Comparison of ENCODE assay signal across 24 mouse cellular contexts in genomic region chr11:82116041-82116440, GRCm38 (mm10). TPM values are rescaled to one million over a fixed set of nuclear protein-coding genes. Genes with fewer than 3 reads are reported as not detected.
DNase-seq lines count a peak whose midpoint lies in the region; ATAC-seq and TF ChIP-seq lines count a peak whose summit lies in the region.
"Had no signal": no experiment of that assay in that cellular context is flagged by ENCODE, and none has a peak within 500 bp of the region (broad histone marks: within the 10 kb centered on the region; RNA-seq: fewer than 3 reads in every experiment).

No protein-coding gene starts in this region.

- no peaks in the 10 kb centered on the region for H3K4me1 ChIP-seq in liver, embryonic 11.5 days (replicated peaks; ENCODE audit: control insufficient read depth, insufficient read depth, low read length)
- H3K4me1 ChIP-seq: embryonic facial prominence, embryonic 10.5 days; embryonic facial prominence, embryonic 12.5 days; forebrain, embryonic 13.5 days; forebrain, embryonic 15.5 days had no signal

- TF ChIP-seq POLR2A in myocyte (IDR thresholded peaks at IDR 0.05; ENCODE audit: insufficient read length, low read depth), result no peak

- TF ChIP-seq CTCF in C2C12 (IDR thresholded peaks at IDR 0.05; ENCODE audit: control insufficient read depth, insufficient read depth, insufficient read length), result no peak

- no peaks in the 10 kb centered on the region for H3K79me2 ChIP-seq in C2C12 (ENCODE audit: control insufficient read depth, insufficient read depth)
- H3K79me2 ChIP-seq in myocyte (ENCODE audit: control insufficient read depth, insufficient read depth), result no peaks in the 10 kb centered on the region

- peak; percentile 90 for DNase-seq in 3T3-L1 (ENCODE audit: low read depth, low spot score)
- no peak for DNase-seq in testis, postnatal 10 days (ENCODE audit: low spot score)
- DNase-seq in liver, embryonic 11.5 days (ENCODE audit: low spot score), result no peak
- DNase-seq: adrenal gland, adult 8-10 months; adrenal gland, postnatal 14 days; adrenal gland, postnatal 36 days; B cell, adult 2 months; cerebellum, adult 11-12 months; cerebellum, adult 2 months; cerebellum, adult 9-10 months; cerebellum, postnatal 10 days; cerebellum, postnatal 25 days; forebrain, postnatal 0 days had no signal

- H3K27me3 ChIP-seq in C2C12 (ENCODE audit: control insufficient read depth, insufficient read depth, insufficient read length) (no peaks in the 10 kb centered on the region), myocyte (ENCODE audit: control insufficient read depth, insufficient read depth, insufficient read length) (no peaks in the 10 kb centered on the region)
- H3K27me3 ChIP-seq in liver, embryonic 11.5 days (replicated peaks; ENCODE audit: control insufficient read depth, insufficient read depth, low read length), result no peaks in the 10 kb centered on the region
- H3K27me3 ChIP-seq: embryonic facial prominence, embryonic 12.5 days; forebrain, embryonic 13.5 days; forebrain, embryonic 15.5 days had no signal

- H3K4me2 ChIP-seq in myocyte (ENCODE audit: low read depth), result peak overlapping the region; percentile 53
- no peak overlapping the region for H3K4me2 ChIP-seq in liver, embryonic 11.5 days
- H3K4me2 ChIP-seq: embryonic facial prominence, embryonic 12.5 days; forebrain, embryonic 13.5 days; forebrain, embryonic 15.5 days had no signal

- WGBS in liver, embryonic 11.5 days, result 70% methylated on average over 3 of the region's 3 CpGs

- H3K9ac ChIP-seq in liver, embryonic 11.5 days (ENCODE audit: low read depth, low read length), result no peak overlapping the region
- H3K9ac ChIP-seq: embryonic facial prominence, embryonic 12.5 days; forebrain, embryonic 13.5 days; forebrain, embryonic 15.5 days; forebrain, postnatal 0 days had no signal

- H3K4me3 ChIP-seq in C2C12 (ENCODE audit: insufficient read depth, poor library complexity, severe bottlenecking), result no peak overlapping the region
- H3K4me3 ChIP-seq in myocyte, result no peak overlapping the region
- H3K4me3 ChIP-seq in liver, embryonic 11.5 days (ENCODE audit: low read depth, low read length), result no peak overlapping the region
- H3K4me3 ChIP-seq: embryonic facial prominence, embryonic 10.5 days; embryonic facial prominence, embryonic 12.5 days; forebrain, embryonic 13.5 days; forebrain, embryonic 15.5 days had no signal

- H3K9me3 ChIP-seq in liver, embryonic 11.5 days (ENCODE audit: control insufficient read depth, low read length), result no peaks in the 10 kb centered on the region
- H3K9me3 ChIP-seq: embryonic facial prominence, embryonic 10.5 days; embryonic facial prominence, embryonic 12.5 days; forebrain, embryonic 13.5 days; forebrain, embryonic 15.5 days had no signal

- no peak overlapping the region for H3ac ChIP-seq in C2C12 (ENCODE audit: control insufficient read depth, insufficient read length, low read depth)
- no peak overlapping the region for H3ac ChIP-seq in myocyte (ENCODE audit: control insufficient read depth, insufficient read length)

- no peak overlapping the region for H3K27ac ChIP-seq in liver, embryonic 11.5 days (ENCODE audit: low read depth, low read length)
- H3K27ac ChIP-seq: embryonic facial prominence, embryonic 10.5 days; embryonic facial prominence, embryonic 12.5 days; forebrain, embryonic 13.5 days; forebrain, embryonic 15.5 days had no signal

- H3K36me3 ChIP-seq in C2C12 (ENCODE audit: control insufficient read depth, insufficient read depth) (no peaks in the 10 kb centered on the region), myocyte (ENCODE audit: control insufficient read depth, insufficient read depth) (no peaks in the 10 kb centered on the region)
- no peaks in the 10 kb centered on the region for H3K36me3 ChIP-seq in liver, embryonic 11.5 days (ENCODE audit: control insufficient read depth, insufficient read depth, low read length)
- H3K36me3 ChIP-seq: embryonic facial prominence, embryonic 10.5 days; embryonic facial prominence, embryonic 12.5 days; forebrain, embryonic 15.5 days had no signal

- ATAC-seq in liver, embryonic 11.5 days (replicated peaks; ENCODE audit: low FRiP score), result no peak
- ATAC-seq: activated CD4-positive, CD25-positive, alpha-beta regulatory T cell, adult 4 months; forebrain, embryonic 13.5 days; forebrain, embryonic 15.5 days; forebrain, postnatal 0 days; Patski had no signal

- H3K79me3 ChIP-seq in C2C12 (ENCODE audit: low read depth), result no peaks in the 10 kb centered on the region

TF ChIP-seq in C2C12, 6 proteins besides CTCF, POLR2A, EP300 and RAD21:
- TF ChIP-seq USF1 (IDR thresholded peaks at IDR 0.05; ENCODE audit: low read depth) (no peak), FOSL1 (IDR thresholded peaks at IDR 0.05; ENCODE audit: insufficient read depth, low read length, poor library complexity, severe bottlenecking) (no peak), MAX (IDR thresholded peaks at IDR 0.05) (peak; percentile 10)

TF ChIP-seq in myocyte, 11 proteins besides CTCF, POLR2A, EP300 and RAD21:
- TF ChIP-seq REST (IDR thresholded peaks at IDR 0.05; ENCODE audit: insufficient read depth, insufficient read length) (no peak), TCF3 (IDR thresholded peaks at IDR 0.05; ENCODE audit: insufficient read length, low read depth) (no peak), CEBPB (IDR thresholded peaks at IDR 0.05; ENCODE audit: insufficient read depth, poor library complexity, severe bottlenecking) (no peak), MYOD1 (IDR thresholded peaks at IDR 0.05; ENCODE audit: control insufficient read depth in 1 of 3, insufficient read length in 2 of 3, low read depth in 2 of 3) (no peak), MAX (IDR thresholded peaks at IDR 0.05; ENCODE audit: low read depth) (no peak), POLR2AphosphoS2 (IDR thresholded peaks at IDR 0.05; ENCODE audit: insufficient read length, low read depth) (no peak), MYOG (IDR thresholded peaks at IDR 0.05; ENCODE audit: control insufficient read depth in 1 of 3, insufficient read depth in 1 of 3, insufficient read length in 2 of 3, low read depth in 2 of 3) (no peak), TCF12 (IDR thresholded peaks at IDR 0.05; ENCODE audit: insufficient read depth, poor library complexity, severe bottlenecking) (no peak), SRF (IDR thresholded peaks at IDR 0.05; ENCODE audit: control insufficient read depth, insufficient read length, low read depth) (no peak), USF1 (IDR thresholded peaks at IDR 0.05; ENCODE audit: low read depth) (no peak), E2F4 (IDR thresholded peaks at IDR 0.05; ENCODE audit: insufficient read depth) (no peak)

RNA-seq across cellular contexts. Expression of gene Ccl8, which starts 1.1 kb away (rescaled TPM):
- 1.8 TPM for polyA plus RNA-seq in C2C12 (2012; fragmentation: generic; extraction: Trizol)
- polyA plus RNA-seq in myocyte (2012; fragmentation: generic; extraction: Trizol), result 1.3 TPM
- polyA plus RNA-seq in liver, embryonic 11.5 days (2014; fragmentation: Nextera tagmentation; extraction: Ambion mirVana), result not detected in 2 replicates
- polyA plus RNA-seq: cerebellum, adult 2 months; cortical plate, adult 2 months; embryonic facial prominence, embryonic 10.5 days; embryonic facial prominence, embryonic 12.5 days; embryonic facial prominence, embryonic 14.5 days; forebrain, embryonic 11.5 days; forebrain, embryonic 13.5 days; forebrain, embryonic 15.5 days; forebrain, postnatal 0 days had no signal

RNA-seq across cellular contexts. Expression of gene Ccl12, which starts 14.4 kb away (rescaled TPM):
- polyA plus RNA-seq in C2C12 (2012; fragmentation: generic; extraction: Trizol) (not detected), myocyte (2012; fragmentation: generic; extraction: Trizol) (not detected)
- polyA plus RNA-seq in liver, embryonic 11.5 days (2014; fragmentation: Nextera tagmentation; extraction: Ambion mirVana), result 0.38 TPM in 1 of 2 replicates, not detected in the other
- polyA plus RNA-seq: activated CD4-positive, CD25-positive, alpha-beta regulatory T cell, adult 4 months; Patski had no signal

RNA-seq across cellular contexts. Expression of gene Ccl11, which starts 58.4 kb away (rescaled TPM):
- polyA plus RNA-seq in C2C12 (2012; fragmentation: generic; extraction: Trizol), result 0.04 TPM
- not detected for polyA plus RNA-seq in myocyte (2012; fragmentation: generic; extraction: Trizol)
- not detected in 2 replicates for polyA plus RNA-seq in liver, embryonic 11.5 days (2014; fragmentation: Nextera tagmentation; extraction: Ambion mirVana)
- polyA plus RNA-seq: activated CD4-positive, CD25-positive, alpha-beta regulatory T cell, adult 4 months; cortical plate, adult 2 months; embryonic facial prominence, embryonic 10.5 days; forebrain, embryonic 11.5 days; forebrain, embryonic 13.5 days; forebrain, embryonic 15.5 days; Patski had no signal
